Mouse (Mus musculus) thymus, adult 2 months (tissue): Measurements from ENCODE around the gene Hoxd10.

ENCODE experiments used
- CTCF ChIP-seq: fragments of 200-500 bp; IDR thresholded peaks from 2 replicates; pipeline ENCODE4 v1.5.1; 2012; ENCODE audit warnings: mild to moderate bottlenecking, control low read depth, low read length, moderate library complexity, borderline replicate concordance; ENCODE audit not compliant: control insufficient read depth, poor library complexity, insufficient read depth; ENCODE audit errors: extremely low read depth
- POLR2A ChIP-seq: fragments of 200-500 bp; IDR thresholded peaks from 2 replicates; pipeline ENCODE4 v1.6.1; 2012; ENCODE audit warnings: mild to moderate bottlenecking, low read length, control low read depth, moderate library complexity; ENCODE audit not compliant: control insufficient read depth, poor library complexity, insufficient read depth; ENCODE audit errors: extremely low read depth

- TF ChIP-seq POLR2A: no peak
- TF ChIP-seq CTCF: no peak
These were observed 6.6 kb upstream of the Hoxd10 start for GRCm38 (mm10) chr2:74685059-74685603.
